Mouse (Mus musculus): ENCODE results near the gene Synj1. TPM values are rescaled to one million over a fixed set of nuclear protein-coding genes. Genes with fewer than 3 reads are reported as not detected.

The Synj1 gene
- polyA plus RNA-seq, 1 experiment from 2014 or later: 16.6 TPM

GRCm38 (mm10) chr16:90924606-90925370 is 86.3 kb downstream of the Synj1 start:
- TF ChIP-seq CTCF (IDR thresholded peaks at IDR 0.05; ENCODE audit: low read depth): no peak
- Histone ChIP-seq H3K36me3 (ENCODE audit: control insufficient read depth, insufficient read depth) (peaks cover 26% of the 10 kb centered on the region; the same call in 1 of the 2 replicates), H3K9me3 (ENCODE audit: control insufficient read depth) (no peaks in the 10 kb centered on the region), H3K27me3 (replicated peaks; ENCODE audit: control insufficient read depth, insufficient read depth, low read length) (no peaks in the 10 kb centered on the region), H3K27ac (ENCODE audit: low read depth, low read length) (no peak overlapping the region), H3K9ac (ENCODE audit: low read depth, low read length) (no peak overlapping the region), H3K4me2 (replicated peaks; ENCODE audit: low read depth) (no peak overlapping the region), H3K4me3 (ENCODE audit: low read depth, low read length) (no peak overlapping the region), H3K4me1 (replicated peaks; ENCODE audit: control insufficient read depth, insufficient read depth, low read length) (no peaks in the 10 kb centered on the region)
- no peak for ATAC-seq
- WGBS: 81% methylated on average over 13 of the region's 13 CpGs

- no peak overlapping the region for H3K4me3 ChIP-seq (ENCODE audit: low read depth, low read length)
- no peak for ATAC-seq
- H3K36me3 ChIP-seq (ENCODE audit: control insufficient read depth, insufficient read depth): peaks cover 6% of the 10 kb centered on the region; the same call in 1 of the 2 replicates
- no peak overlapping the region for H3K9ac ChIP-seq (ENCODE audit: low read depth, low read length)
- no peaks in the 10 kb centered on the region for H3K4me1 ChIP-seq (replicated peaks; ENCODE audit: control insufficient read depth, insufficient read depth, low read length)
- no peak overlapping the region for H3K27ac ChIP-seq (ENCODE audit: low read depth, low read length)
- no peak for TF ChIP-seq CTCF (IDR thresholded peaks at IDR 0.05; ENCODE audit: low read depth)
- H3K9me3 ChIP-seq (ENCODE audit: control insufficient read depth): peaks cover 8% of the 10 kb centered on the region; the same call in 1 of the 2 replicates
- WGBS: 48% methylated on average over 10 of the region's 10 CpGs
- no peak overlapping the region for H3K4me2 ChIP-seq (replicated peaks; ENCODE audit: low read depth)
- no peaks in the 10 kb centered on the region for H3K27me3 ChIP-seq (replicated peaks; ENCODE audit: control insufficient read depth, insufficient read depth, low read length)
Observed at GRCm38 (mm10) chr16:90921471-90922159, 89.5 kb downstream of the Synj1 start.

- H3K27me3 ChIP-seq (replicated peaks; ENCODE audit: control insufficient read depth, insufficient read depth, low read length): no peaks in the 10 kb centered on the region
- peaks cover 8% of the 10 kb centered on the region; the same call in 1 of the 2 replicates for H3K9me3 ChIP-seq (ENCODE audit: control insufficient read depth)
- H3K4me1 ChIP-seq (replicated peaks; ENCODE audit: control insufficient read depth, insufficient read depth, low read length): no peaks in the 10 kb centered on the region
- no peak overlapping the region for H3K9ac ChIP-seq (ENCODE audit: low read depth, low read length)
- H3K27ac ChIP-seq (ENCODE audit: low read depth, low read length): no peak overlapping the region
- no peak for TF ChIP-seq CTCF (IDR thresholded peaks at IDR 0.05; ENCODE audit: low read depth)
- 83% methylated on average over 8 of the region's 8 CpGs for WGBS
- no peak overlapping the region for H3K4me2 ChIP-seq (replicated peaks; ENCODE audit: low read depth)
- no peaks in the 10 kb centered on the region for H3K36me3 ChIP-seq (ENCODE audit: control insufficient read depth, insufficient read depth)
- no peak for ATAC-seq
- H3K4me3 ChIP-seq (ENCODE audit: low read depth, low read length): no peak overlapping the region
Observed at GRCm38 (mm10) chr16:90917156-90917555, 94.0 kb downstream of the Synj1 start.

GRCm38 (mm10) chr16:90916040-90916481 is 95.0 kb downstream of the Synj1 start:
- ATAC-seq: peak; percentile 79
- Histone ChIP-seq H3K36me3 (ENCODE audit: control insufficient read depth, insufficient read depth) (no peaks in the 10 kb centered on the region), H3K27me3 (replicated peaks; ENCODE audit: control insufficient read depth, insufficient read depth, low read length) (no peaks in the 10 kb centered on the region), H3K4me2 (replicated peaks; ENCODE audit: low read depth) (peak overlapping the region; percentile 30), H3K4me3 (ENCODE audit: low read depth, low read length) (no peak overlapping the region), H3K27ac (ENCODE audit: low read depth, low read length) (no peak overlapping the region), H3K4me1 (replicated peaks; ENCODE audit: control insufficient read depth, insufficient read depth, low read length) (no peaks in the 10 kb centered on the region), H3K9me3 (ENCODE audit: control insufficient read depth) (peaks cover 8% of the 10 kb centered on the region; the same call in 1 of the 2 replicates), H3K9ac (ENCODE audit: low read depth, low read length) (no peak overlapping the region)
- TF ChIP-seq CTCF (IDR thresholded peaks at IDR 0.05; ENCODE audit: low read depth): no peak
- 28% methylated on average over 12 of the region's 12 CpGs for WGBS

GRCm38 (mm10) chr16:90911766-90912165 is 99.3 kb downstream of the Synj1 start:
- Histone ChIP-seq H3K27ac (ENCODE audit: low read depth, low read length) (no peak overlapping the region), H3K36me3 (ENCODE audit: control insufficient read depth, insufficient read depth) (no peaks in the 10 kb centered on the region), H3K4me3 (ENCODE audit: low read depth, low read length) (no peak overlapping the region), H3K4me1 (replicated peaks; ENCODE audit: control insufficient read depth, insufficient read depth, low read length) (no peaks in the 10 kb centered on the region), H3K4me2 (replicated peaks; ENCODE audit: low read depth) (no peak overlapping the region), H3K27me3 (replicated peaks; ENCODE audit: control insufficient read depth, insufficient read depth, low read length) (no peaks in the 10 kb centered on the region), H3K9me3 (ENCODE audit: control insufficient read depth) (no peaks in the 10 kb centered on the region), H3K9ac (ENCODE audit: low read depth, low read length) (no peak overlapping the region)
- no peak for TF ChIP-seq CTCF (IDR thresholded peaks at IDR 0.05; ENCODE audit: low read depth)
- no peak for ATAC-seq
- WGBS: 81% methylated on average over 13 of the region's 13 CpGs

GRCm38 (mm10) chr16:90910855-90911533 is 100.1 kb downstream of the Synj1 start:
- no peak overlapping the region for H3K4me3 ChIP-seq (ENCODE audit: low read depth, low read length)
- H3K4me2 ChIP-seq (replicated peaks; ENCODE audit: low read depth): no peak overlapping the region
- H3K36me3 ChIP-seq (ENCODE audit: control insufficient read depth, insufficient read depth): no peaks in the 10 kb centered on the region
- 79% methylated on average over 17 of the region's 17 CpGs for WGBS
- H3K9ac ChIP-seq (ENCODE audit: low read depth, low read length): no peak overlapping the region
- no peak overlapping the region for H3K27ac ChIP-seq (ENCODE audit: low read depth, low read length)
- H3K9me3 ChIP-seq (ENCODE audit: control insufficient read depth): no peaks in the 10 kb centered on the region
- no peaks in the 10 kb centered on the region for H3K27me3 ChIP-seq (replicated peaks; ENCODE audit: control insufficient read depth, insufficient read depth, low read length)
- TF ChIP-seq CTCF (IDR thresholded peaks at IDR 0.05; ENCODE audit: low read depth): no peak
- ATAC-seq: no peak
- no peaks in the 10 kb centered on the region for H3K4me1 ChIP-seq (replicated peaks; ENCODE audit: control insufficient read depth, insufficient read depth, low read length)

All from intestine, postnatal 0 days (tissue).